Mouse (Mus musculus): Measurements from ENCODE around the gene Bex2. TPM values are rescaled to one million over a fixed set of nuclear protein-coding genes. Genes with fewer than 3 reads are reported as not detected.
A peak's percentile ranks its signal among the peaks of the same experiment; 100 is the strongest.
"Not testable (repeated sequence)": the region's sequence is repeated elsewhere in the genome, so short reads cannot be mapped to it uniquely, and the experiment has no call there.

Bex2 gene
- 34.0 and 40.3 TPM in 2 replicates for polyA plus RNA-seq (2015; fragmentation: Nextera tagmentation; extraction: Ambion mirVana)

- H3K4me3 ChIP-seq: peak within 1 kb of the TSS; percentile 43
- ATAC-seq (ENCODE audit: extremely low read depth, insufficient number of reproducible peaks, low FRiP score, low TSS enrichment): peak; percentile 84
- not testable (repeated sequence) for H3K36me3 ChIP-seq; H3K4me1 ChIP-seq; H3K27ac ChIP-seq (replicated peaks); H3K9me3 ChIP-seq; H3K27me3 ChIP-seq (replicated peaks); H3K9ac ChIP-seq
- WGBS: no CpG with 5 or more reads among the region's 32 CpGs
- peak within 1 kb of the TSS; percentile 62 for H3K4me2 ChIP-seq
Measured at GRCm38 (mm10) chrX:136068020-136068419, at the start of gene Bex2. TSS of gene Bex2 (minus strand) at chrX:136068236.

GRCm38 (mm10) chrX:136115419-136115961, 47.5 kb upstream of the Bex2 start:
- Histone ChIP-seq H3K4me1 (no peaks in the 10 kb centered on the region), H3K36me3 (no peaks in the 10 kb centered on the region), H3K4me2 (peak overlapping the region; percentile 69), H3K9ac (peak overlapping the region; percentile 66; the same call in 1 of the 2 replicates), H3K4me3 (peak overlapping the region; percentile 53), H3K27ac (replicated peaks) (peak overlapping the region; percentile 51; the same call in 1 of the 2 replicates), H3K9me3 (no peaks in the 10 kb centered on the region), H3K27me3 (replicated peaks) (peaks cover 18% of the 10 kb centered on the region)
- peak; percentile 68 for ATAC-seq (ENCODE audit: extremely low read depth, insufficient number of reproducible peaks, low FRiP score, low TSS enrichment)
- 13% methylated on average over 23 of the region's 23 CpGs for WGBS

- Histone ChIP-seq H3K27ac (replicated peaks) (no peak overlapping the region), H3K9me3 (no peaks in the 10 kb centered on the region), H3K27me3 (replicated peaks) (peaks cover 18% of the 10 kb centered on the region), H3K4me1 (no peaks in the 10 kb centered on the region), H3K4me2 (peak overlapping the region; percentile 69), H3K4me3 (peak overlapping the region; percentile 53), H3K36me3 (no peaks in the 10 kb centered on the region), H3K9ac (no peak overlapping the region)
- 19% methylated on average over 4 of the region's 4 CpGs for WGBS
- ATAC-seq (ENCODE audit: extremely low read depth, insufficient number of reproducible peaks, low FRiP score, low TSS enrichment): no peak
Measured at GRCm38 (mm10) chrX:136115015-136115414, 47.0 kb upstream of the Bex2 start.

- ATAC-seq (ENCODE audit: extremely low read depth, insufficient number of reproducible peaks, low FRiP score, low TSS enrichment): no peak
- H3K9ac ChIP-seq: no peak overlapping the region
- no peaks in the 10 kb centered on the region for H3K36me3 ChIP-seq
- H3K4me1 ChIP-seq: no peaks in the 10 kb centered on the region
- WGBS: 36% methylated on average over 6 of the region's 6 CpGs
- H3K9me3 ChIP-seq: no peaks in the 10 kb centered on the region
- peaks cover 23% of the 10 kb centered on the region for H3K27me3 ChIP-seq (replicated peaks)
- no peak overlapping the region for H3K27ac ChIP-seq (replicated peaks)
- H3K4me2 ChIP-seq: no peak overlapping the region
- H3K4me3 ChIP-seq: no peak overlapping the region
Measured at GRCm38 (mm10) chrX:136107942-136108341, 39.9 kb upstream of the Bex2 start.

GRCm38 (mm10) chrX:136104724-136105088, 36.7 kb upstream of the Bex2 start:
- H3K27me3 ChIP-seq (replicated peaks): 0 out of 2 replicates have a peak, but pooled peaks cover 10% of the 10 kb centered on the region
- H3K9ac ChIP-seq: no peak overlapping the region
- H3K9me3 ChIP-seq: no peaks in the 10 kb centered on the region
- no peak for ATAC-seq (ENCODE audit: extremely low read depth, insufficient number of reproducible peaks, low FRiP score, low TSS enrichment)
- no peak overlapping the region for H3K4me3 ChIP-seq
- H3K4me2 ChIP-seq: no peak overlapping the region
- no peaks in the 10 kb centered on the region for H3K36me3 ChIP-seq
- H3K27ac ChIP-seq (replicated peaks): no peak overlapping the region
- WGBS: 60% methylated on average over 3 of the region's 3 CpGs
- no peaks in the 10 kb centered on the region for H3K4me1 ChIP-seq

- Histone ChIP-seq H3K27me3 (replicated peaks) (0 out of 2 replicates have a peak, but pooled peaks cover 7% of the 10 kb centered on the region), H3K36me3 (no peaks in the 10 kb centered on the region), H3K4me1 (no peaks in the 10 kb centered on the region), H3K4me2 (no peak overlapping the region), H3K9ac (no peak overlapping the region), H3K4me3 (no peak overlapping the region), H3K27ac (replicated peaks) (no peak overlapping the region), H3K9me3 (no peaks in the 10 kb centered on the region)
- WGBS: 62% methylated on average over 4 of the region's 4 CpGs
- no peak for ATAC-seq (ENCODE audit: extremely low read depth, insufficient number of reproducible peaks, low FRiP score, low TSS enrichment)
Measured at GRCm38 (mm10) chrX:136104046-136104723, 36.1 kb upstream of the Bex2 start.

- 51% methylated on average over 2 of the region's 2 CpGs for WGBS
- H3K27me3 ChIP-seq (replicated peaks): 0 out of 2 replicates have a peak, but pooled peaks cover 5% of the 10 kb centered on the region
Measured at GRCm38 (mm10) chrX:136094421-136094820, 26.4 kb upstream of the Bex2 start.

GRCm38 (mm10) chrX:136092497-136093279, 24.7 kb upstream of the Bex2 start:
- Histone ChIP-seq H3K4me3 (no peak overlapping the region), H3K27me3 (replicated peaks) (0 out of 2 replicates have a peak, but pooled peaks cover 5% of the 10 kb centered on the region), H3K4me1 (no peaks in the 10 kb centered on the region), H3K36me3 (no peaks in the 10 kb centered on the region), H3K9ac (no peak overlapping the region), H3K27ac (replicated peaks) (no peak overlapping the region), H3K4me2 (no peak overlapping the region), H3K9me3 (no peaks in the 10 kb centered on the region)
- ATAC-seq (ENCODE audit: extremely low read depth, insufficient number of reproducible peaks, low FRiP score, low TSS enrichment): no peak
- WGBS: 26% methylated on average over 2 of the region's 2 CpGs

More at GRCm38 (mm10) chrX:136094421-136094820, 26.4 kb upstream of the Bex2 start:
- H3K36me3 ChIP-seq: no peaks in the 10 kb centered on the region
- no peak overlapping the region for H3K27ac ChIP-seq (replicated peaks)
- no peaks in the 10 kb centered on the region for H3K9me3 ChIP-seq
- no peak overlapping the region for H3K4me3 ChIP-seq
- ATAC-seq (ENCODE audit: extremely low read depth, insufficient number of reproducible peaks, low FRiP score, low TSS enrichment): no peak
- H3K4me2 ChIP-seq: no peak overlapping the region
- H3K9ac ChIP-seq: no peak overlapping the region
- H3K4me1 ChIP-seq: no peaks in the 10 kb centered on the region

GRCm38 (mm10) chrX:136085155-136085554, 17.1 kb upstream of the Bex2 start, which contains the start of gene Nxf3:
TSS of gene Nxf3 (minus strand) at chrX:136085255.
- no peaks in the 10 kb centered on the region for H3K9me3 ChIP-seq
- no peaks in the 10 kb centered on the region for H3K4me1 ChIP-seq
- H3K27ac ChIP-seq (replicated peaks): no peak within 1 kb of the TSS
- H3K27me3 ChIP-seq (replicated peaks): no peaks in the 10 kb centered on the region
- no peak for ATAC-seq (ENCODE audit: extremely low read depth, insufficient number of reproducible peaks, low FRiP score, low TSS enrichment)
- no peaks in the 10 kb centered on the region for H3K36me3 ChIP-seq
- no peak within 1 kb of the TSS for H3K4me3 ChIP-seq
- 72% methylated on average over 9 of the region's 9 CpGs for WGBS
- no peak within 1 kb of the TSS for H3K4me2 ChIP-seq
- H3K9ac ChIP-seq: no peak within 1 kb of the TSS

- Histone ChIP-seq H3K4me2 (peak overlapping the region; percentile 62), H3K4me3 (peak overlapping the region; percentile 43)
- H3K9ac ChIP-seq; H3K36me3 ChIP-seq; ATAC-seq (ENCODE audit: extremely low read depth, insufficient number of reproducible peaks, low FRiP score, low TSS enrichment); H3K4me1 ChIP-seq; H3K27ac ChIP-seq (replicated peaks); H3K9me3 ChIP-seq; H3K27me3 ChIP-seq (replicated peaks): not testable (repeated sequence)
- 20% methylated on average over 14 of the region's 48 CpGs for WGBS
Measured at GRCm38 (mm10) chrX:136067201-136067991, 640 bp downstream of the Bex2 start.

GRCm38 (mm10) chrX:136060698-136061097, 7.3 kb downstream of the Bex2 start:
- 63% methylated on average over 1 of the region's 1 CpGs for WGBS
- Histone ChIP-seq H3K27ac (replicated peaks) (no peak overlapping the region), H3K9ac (no peak overlapping the region), H3K4me2 (no peak overlapping the region), H3K9me3 (no peaks in the 10 kb centered on the region), H3K36me3 (no peaks in the 10 kb centered on the region), H3K4me3 (no peak overlapping the region), H3K4me1 (no peaks in the 10 kb centered on the region), H3K27me3 (replicated peaks) (0 out of 2 replicates have a peak, but pooled peaks cover 7% of the 10 kb centered on the region)
- no peak for ATAC-seq (ENCODE audit: extremely low read depth, insufficient number of reproducible peaks, low FRiP score, low TSS enrichment)
